Mouse (Mus musculus): ENCODE measurements around the gene Tspan5.

GRCm38 (mm10) chr3:138784641-138785025 is 42.6 kb downstream of the Tspan5 start:
- TF ChIP-seq POLR2A (IDR thresholded peaks at IDR 0.05; ENCODE audit: extremely low read depth, insufficient read depth, low read length) (no peak), CTCF (IDR thresholded peaks at IDR 0.05; ENCODE audit: low read depth, low read length) (no peak)

Measured in liver, adult 2 months (tissue).